Mouse (Mus musculus) cortical plate, adult 2 months (tissue): ENCODE measurements around the gene Nwd1.

Experiments
- CTCF ChIP-seq: fragments of 200-500 bp; IDR thresholded peaks from 2 replicates; pipeline ENCODE4 v1.5.1; 2011; ENCODE audit warnings: mild to moderate bottlenecking, control low read depth, low read length; ENCODE audit not compliant: insufficient read depth; ENCODE audit errors: extremely low read depth
- POLR2A ChIP-seq: fragments of 200-500 bp; IDR thresholded peaks from 2 replicates; pipeline ENCODE4 v1.6.1; 2011; ENCODE audit warnings: mild to moderate bottlenecking, low read length, control low read depth; ENCODE audit not compliant: insufficient read depth; ENCODE audit errors: extremely low read depth

DNA sequence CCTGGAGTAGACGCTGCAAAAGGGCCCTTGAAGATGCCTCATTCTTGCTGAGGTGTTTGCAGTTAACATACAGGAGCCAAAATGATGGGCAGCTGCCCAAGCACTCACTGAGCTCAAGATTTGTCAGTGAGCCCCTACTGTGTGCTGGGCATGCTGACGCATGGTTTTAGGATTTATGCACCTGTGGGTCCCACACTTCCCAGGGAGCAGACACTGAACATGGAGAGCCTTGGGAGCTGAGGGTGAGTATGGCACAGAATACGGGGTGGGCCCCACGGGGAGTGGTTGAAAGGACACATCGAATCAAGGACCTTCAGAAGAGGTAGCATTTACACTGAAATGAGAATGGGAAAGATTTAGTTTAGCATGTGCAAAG lies 245 bp downstream of the Nwd1 start:
- TF ChIP-seq POLR2A = no peak
- TF ChIP-seq CTCF = no peak
